Mouse (Mus musculus) c-Kit-positive CD71-positive TER-119-negative erythroid progenitor cells, embryonic 14.5 days (primary cell): ENCODE results near the gene Smap2.

ENCODE experiments used
- DNase-seq: peaks from one replicate; pipeline ENCODE4 v3.0.0-alpha.2; 2013; ENCODE audit warnings: low read depth

Smap2 gene

GRCm38 (mm10) chr4:121020040-121020790 is 3.2 kb upstream of the Smap2 start:
- no peak for DNase-seq

DNA sequence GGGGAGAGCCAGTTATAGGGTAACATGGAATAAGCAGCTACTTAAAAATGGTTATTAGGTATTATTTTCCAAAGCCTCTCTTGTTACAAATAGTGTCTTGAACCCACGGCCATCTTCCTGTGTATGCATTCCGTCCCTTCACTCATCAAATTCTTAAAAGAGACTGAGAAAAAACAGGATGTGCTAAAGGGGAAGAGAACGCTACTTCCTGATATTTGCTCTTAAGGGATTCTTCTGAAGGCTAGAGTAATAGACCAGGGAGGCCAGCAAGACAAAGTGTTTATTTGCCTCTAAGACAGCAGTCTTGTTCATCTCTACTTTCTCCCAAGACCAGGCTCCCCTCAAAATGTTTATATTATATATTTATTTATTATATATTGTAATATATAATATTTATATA is 1.2 kb upstream of the Smap2 start:
- DNase-seq, result no peak

DNA sequence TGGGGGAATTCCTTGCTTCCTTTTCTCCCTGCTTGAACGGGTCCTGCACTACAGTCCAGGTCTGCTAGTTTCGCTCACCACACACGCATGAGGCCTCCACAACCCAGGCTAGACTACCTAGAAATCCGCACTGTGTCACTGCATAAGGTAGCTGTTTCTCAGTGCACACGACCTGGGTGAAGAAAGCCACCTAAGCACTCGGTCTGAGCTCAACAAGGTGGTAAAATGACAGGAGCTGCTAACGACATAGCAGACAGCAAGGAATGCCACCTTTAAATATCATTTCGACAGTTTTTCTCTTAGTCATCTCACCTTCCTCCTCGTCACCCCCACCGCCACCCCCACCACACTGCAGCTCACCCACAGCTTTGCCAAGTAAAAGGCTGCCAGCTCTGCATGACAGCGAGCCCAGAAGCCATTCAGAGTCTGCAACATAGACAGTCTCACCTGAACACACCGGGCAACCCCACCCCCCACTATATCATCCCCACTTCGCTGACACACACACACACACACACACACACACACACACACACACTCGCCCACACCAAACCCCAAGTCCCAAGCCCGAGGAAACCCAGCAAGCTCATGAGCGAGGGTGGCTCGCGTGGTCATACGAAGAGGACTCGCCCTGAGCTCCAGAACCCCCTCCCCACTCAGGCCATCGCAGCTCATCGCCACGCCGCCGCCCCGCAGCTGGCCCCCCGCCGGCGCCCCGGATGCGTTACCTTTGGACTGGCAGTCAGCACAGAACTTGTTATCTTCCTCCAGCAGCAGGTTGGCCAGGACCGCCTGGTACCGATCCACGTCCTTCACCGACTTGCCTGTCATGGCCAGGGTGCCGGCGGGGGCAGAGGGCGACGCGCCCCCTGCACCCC is 787 bp downstream of the Smap2 start:
- no peak for DNase-seq

GRCm38 (mm10) chr4:121015268-121015659 is 1.8 kb downstream of the Smap2 start:
- no peak for DNase-seq

DNA sequence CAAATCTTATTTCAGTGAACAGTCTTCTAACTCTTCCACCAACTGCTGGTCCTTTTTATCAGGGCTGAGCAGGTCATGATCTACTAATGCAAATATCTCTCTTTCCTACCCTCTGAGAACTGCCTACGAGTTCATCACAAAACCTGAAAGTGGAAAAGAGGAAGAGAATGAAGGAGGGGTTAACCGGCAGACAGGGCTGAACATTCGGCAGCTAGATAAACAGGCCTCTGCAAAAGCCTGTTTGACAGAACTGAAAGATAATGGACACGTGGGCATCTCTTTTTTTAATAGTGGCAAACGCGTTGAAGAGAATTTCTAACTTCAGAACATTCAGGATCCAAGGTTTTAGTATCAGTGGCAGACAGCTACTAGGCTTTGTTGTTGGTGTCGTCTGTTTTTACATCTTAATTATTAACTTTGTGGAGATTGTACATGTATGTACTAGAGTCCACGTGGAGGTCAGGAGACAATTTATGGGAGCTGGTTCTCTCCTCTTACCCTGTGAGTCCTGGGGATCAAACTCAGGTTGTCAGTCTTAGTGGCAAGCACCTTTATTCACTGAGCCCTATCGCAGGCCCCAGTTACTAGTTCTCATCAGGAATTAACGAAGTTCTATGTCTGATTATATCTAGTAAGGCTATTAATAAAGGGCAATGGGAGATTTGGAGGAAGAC is 2.3 kb downstream of the Smap2 start:
- peak; percentile 79 for DNase-seq

DNA sequence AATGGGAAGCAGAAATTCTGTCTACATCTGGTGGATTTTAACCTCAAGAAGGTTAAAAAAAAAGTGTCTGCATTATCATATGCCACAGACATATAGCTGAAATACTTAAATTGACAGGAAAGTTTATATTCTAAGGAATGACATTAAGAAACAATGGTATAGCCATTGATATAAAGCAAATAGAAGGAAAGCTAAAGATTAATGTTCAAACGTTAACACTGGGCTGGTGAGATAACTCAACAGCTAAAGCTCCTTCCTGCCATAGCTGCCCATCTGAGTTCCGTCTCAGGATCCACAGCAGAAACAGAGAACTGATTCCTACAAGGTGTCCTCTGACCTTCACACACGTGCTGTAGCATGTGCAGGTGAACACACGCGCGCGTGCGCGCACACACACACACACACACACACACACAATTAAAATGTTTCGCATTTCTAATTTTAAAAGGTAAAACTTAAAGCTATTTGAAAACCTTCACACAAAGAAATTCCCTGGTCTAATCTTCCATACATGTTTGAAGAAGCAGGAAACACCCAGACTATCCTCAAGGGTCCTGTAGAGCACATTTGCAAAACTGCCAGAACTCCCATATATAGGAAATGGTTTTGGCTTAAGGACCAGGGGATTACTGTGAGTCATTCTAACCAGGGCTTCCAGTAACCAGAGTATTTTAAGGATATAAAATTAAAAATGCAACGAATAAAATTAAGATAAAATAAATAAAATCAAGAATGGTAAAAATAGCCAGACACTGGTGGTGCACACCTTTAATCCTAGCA is 6.1 kb downstream of the Smap2 start:
- no peak for DNase-seq

GRCm38 (mm10) chr4:121009151-121009550 is 7.9 kb downstream of the Smap2 start:
- no peak for DNase-seq

DNA sequence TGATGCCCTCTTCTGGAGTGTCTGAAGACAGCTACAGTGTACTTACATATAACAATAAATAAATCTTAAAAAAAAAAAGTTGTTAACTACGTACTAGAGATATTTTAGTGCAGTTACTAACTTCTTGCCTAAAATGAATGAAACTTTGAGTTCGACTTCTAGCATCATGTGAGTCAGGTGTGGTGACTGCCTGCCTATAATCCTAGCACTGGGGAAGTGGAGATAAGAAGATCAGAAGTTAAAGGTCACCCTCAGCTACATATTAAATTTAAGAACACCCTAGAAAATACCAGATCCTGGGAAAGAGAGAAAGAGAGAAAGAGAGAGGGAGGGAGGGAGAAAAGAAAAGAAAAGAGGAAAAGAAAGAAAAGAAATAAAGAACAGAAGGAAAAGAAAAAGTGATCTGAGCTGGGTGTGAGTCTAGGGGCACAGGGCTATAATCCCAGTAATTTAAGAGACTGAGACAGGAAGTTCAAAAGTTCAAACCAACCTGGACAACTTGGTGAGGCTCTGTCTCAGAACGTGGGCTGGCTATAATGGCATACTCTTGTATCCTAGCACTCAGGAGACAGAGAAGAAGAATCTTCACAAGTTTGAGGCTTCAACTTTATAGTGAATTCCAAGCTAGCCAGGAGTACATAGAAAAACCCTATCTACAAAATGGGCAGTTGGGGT is 8.8 kb downstream of the Smap2 start:
- DNase-seq, result no peak

GRCm38 (mm10) chr4:121007006-121007405 is 10.0 kb downstream of the Smap2 start:
- peak; percentile 58 for DNase-seq

GRCm38 (mm10) chr4:121004679-121005078 is 12.4 kb downstream of the Smap2 start:
- no peak for DNase-seq

DNA sequence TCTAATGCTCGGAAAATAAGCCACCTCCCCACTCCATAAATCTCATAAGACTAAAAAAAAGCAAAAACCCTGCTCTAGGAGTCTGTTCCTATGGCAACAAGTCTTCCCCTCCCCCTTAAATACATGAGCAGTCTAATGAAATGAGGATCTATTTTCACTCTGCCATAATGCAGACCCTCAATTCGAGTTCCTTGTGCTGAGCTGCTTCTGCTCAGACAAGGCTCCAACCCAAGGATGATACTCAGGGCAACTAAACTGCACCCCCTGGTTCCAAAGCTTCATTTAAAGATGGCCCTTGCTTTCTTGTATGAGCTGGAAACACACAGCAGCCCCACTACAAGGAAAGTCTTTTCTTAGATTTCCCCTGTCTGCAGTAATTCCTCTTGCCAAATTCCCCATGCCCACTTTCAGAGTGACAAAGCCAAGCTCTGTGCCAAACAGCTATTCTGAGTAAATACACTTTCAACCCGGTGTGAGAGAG is 13.4 kb downstream of the Smap2 start:
- no peak for DNase-seq

DNA sequence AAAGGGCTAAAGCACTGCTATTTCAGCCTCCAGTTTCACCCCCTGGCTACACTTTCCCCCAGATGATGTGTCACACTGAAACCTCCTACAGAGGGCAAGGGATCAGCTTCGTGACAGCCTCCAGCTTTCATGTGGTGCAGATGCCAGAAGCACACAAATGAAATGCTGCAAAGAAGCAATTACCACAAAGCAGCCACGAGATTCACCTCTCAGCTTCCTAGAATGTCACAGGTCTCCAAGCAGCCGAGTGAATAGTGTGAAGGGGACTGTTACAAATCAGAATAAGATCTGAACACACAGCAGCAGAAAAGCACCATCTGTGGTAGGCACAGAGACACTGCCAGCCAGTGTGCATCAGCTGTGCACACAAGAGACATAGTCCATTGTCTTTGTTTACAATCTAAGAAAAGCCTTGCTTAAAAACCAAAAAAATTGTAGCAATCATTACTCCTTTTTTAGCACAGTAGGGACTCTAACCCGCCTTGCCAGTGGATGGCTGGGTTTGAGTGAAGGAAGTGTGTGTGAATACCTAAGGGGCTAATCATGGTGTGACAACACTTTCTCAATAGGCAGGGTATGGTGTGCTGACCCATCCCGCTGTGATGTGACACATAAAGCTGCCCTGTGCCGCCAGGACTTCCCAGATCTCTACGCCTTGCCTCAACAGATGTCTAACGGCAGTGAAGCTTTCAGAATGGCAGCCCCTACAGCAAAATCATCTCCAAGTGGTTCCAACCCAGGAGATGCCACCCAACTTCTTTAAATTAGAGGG is 14.5 kb downstream of the Smap2 start:
- no peak for DNase-seq

DNA sequence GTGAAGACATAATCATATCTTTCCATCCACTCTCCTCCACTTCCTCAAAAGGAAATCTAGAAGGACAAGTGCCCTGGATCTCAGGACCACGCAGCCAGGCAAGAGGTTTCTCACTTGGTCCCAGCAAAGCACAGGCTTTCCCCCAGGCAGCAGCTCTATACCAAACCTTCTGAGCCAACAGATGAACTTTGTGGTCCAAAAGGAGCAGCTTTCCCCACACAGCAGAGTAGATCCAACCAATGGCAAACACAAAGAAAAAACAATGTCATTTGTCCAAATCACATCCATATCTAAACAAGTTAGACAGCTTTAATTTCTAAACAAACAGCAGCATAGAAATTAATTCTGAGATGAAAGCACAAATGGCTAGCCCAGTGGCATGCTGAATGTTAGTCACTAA is 15.4 kb downstream of the Smap2 start:
- no peak for DNase-seq

- DNase-seq, result no peak
Measured at GRCm38 (mm10) chr4:121001042-121001441, 16.0 kb downstream of the Smap2 start.

DNA sequence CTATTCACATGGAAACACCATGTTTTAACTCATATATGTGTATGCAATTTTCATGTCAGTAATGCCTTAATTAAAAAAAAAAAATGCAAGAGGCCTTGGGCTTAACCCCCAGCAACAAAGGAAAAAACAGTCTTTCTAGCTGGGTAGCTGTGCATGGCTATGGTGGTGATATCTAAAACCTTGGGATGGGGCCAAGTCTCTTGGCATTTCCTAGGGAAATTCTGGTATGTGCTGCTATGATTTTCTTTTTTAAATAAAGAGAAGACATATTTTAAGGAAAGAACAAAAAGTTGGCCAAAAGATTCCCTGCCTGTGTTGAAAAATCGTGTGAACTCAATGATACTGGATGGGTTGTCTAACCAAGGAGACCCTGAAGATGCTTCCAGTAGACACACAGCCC is 21.1 kb downstream of the Smap2 start:
- no peak for DNase-seq

GRCm38 (mm10) chr4:120993025-120993424 is 24.0 kb downstream of the Smap2 start:
- DNase-seq, result no peak

DNA sequence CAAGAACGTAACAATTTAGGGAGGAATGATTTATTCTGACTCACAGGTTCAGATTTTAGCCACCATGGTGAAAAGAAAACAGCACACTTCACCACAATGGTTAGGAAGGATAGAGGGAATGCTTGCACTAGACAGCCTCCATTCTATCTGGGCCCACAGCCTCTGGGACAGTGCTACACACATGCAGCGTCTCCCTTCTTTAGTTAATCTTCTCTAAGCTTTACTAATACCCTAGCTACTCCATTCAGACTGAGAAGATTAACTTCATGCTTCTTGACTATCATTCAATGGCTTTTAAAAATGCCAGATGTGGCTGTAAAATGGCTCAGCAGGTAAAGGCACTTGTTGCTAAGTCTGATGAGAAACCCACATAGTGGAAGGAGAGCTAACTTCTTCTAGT is 24.8 kb downstream of the Smap2 start:
- no peak for DNase-seq

DNA sequence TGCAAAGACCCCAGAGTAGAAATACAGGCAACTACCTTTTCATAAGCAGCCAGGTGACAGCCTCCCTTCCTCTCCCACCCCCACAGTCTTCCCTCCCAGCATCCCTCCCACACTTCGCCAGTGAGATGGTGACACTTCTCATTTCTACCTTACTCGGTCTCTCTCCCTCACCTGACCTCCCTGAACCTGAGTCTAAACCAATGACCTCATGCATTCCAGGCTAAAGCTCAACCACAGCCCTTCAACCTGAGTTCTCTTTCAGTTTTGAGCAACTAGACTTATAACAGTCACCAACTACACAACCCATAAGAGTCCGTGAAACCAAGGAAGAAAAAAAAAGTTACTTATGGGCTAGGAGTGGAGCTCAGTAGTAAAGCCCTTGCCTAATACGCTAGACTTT is 29.7 kb downstream of the Smap2 start:
- no peak for DNase-seq

- peak; percentile 50 for DNase-seq
Measured at GRCm38 (mm10) chr4:120986446-120986845, 30.6 kb downstream of the Smap2 start.

- no peak for DNase-seq
Measured at GRCm38 (mm10) chr4:120978221-120978620, 38.8 kb downstream of the Smap2 start.

DNA sequence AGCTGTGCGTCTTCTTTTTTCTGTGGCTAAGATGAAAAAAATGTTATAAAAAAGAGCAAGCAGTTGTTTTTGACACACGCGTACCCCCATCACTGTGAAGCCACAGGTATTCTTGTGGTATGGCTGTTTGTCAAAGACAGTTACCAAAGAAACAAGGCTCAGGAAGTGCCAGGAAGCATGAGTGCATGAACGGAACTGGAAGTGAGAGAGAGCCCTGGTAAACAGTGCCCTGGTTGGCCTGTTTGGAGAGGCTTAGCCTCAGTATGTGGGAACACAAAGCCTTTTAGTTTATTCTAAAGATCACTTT is 41.7 kb downstream of the Smap2 start:
- DNase-seq, result no peak
